Mouse (Mus musculus): ENCODE measurements around the gene Fam166b. TPM values are rescaled to one million over a fixed set of nuclear protein-coding genes. Genes with fewer than 3 reads are reported as not detected.
A peak's percentile ranks its signal among the peaks of the same experiment; 100 is the strongest.

The Fam166b gene
- 0.16 TPM in 1 of 2 replicates, not detected in the other for polyA plus RNA-seq (2015; fragmentation: Nextera tagmentation; extraction: Ambion mirVana)

DNA sequence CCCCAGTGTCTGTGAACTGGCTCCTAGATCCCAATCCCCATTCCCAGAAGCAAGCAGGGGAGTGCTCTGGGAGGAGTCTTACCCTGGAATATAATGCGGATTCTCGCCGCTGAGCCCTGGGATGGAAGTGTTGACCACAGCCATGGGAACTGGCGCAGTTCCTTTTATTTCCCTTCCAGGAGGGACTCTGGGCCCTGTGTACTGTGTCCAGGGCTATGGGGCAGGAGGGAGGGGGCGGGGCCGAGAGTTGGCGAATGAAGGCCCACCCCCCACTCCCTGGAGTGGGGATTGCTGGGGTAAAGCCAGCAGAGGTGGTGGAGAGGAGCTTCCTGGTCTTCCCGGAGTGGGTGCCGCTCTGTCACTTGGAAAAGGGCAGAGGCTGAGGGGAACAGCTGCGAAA lies at the start of gene Fam166b:
Gene Fam166b, minus strand, starts transcription at position 189 of the 400 bp plus-strand sequence.
- no peaks in the 10 kb centered on the region for H3K27me3 ChIP-seq (replicated peaks; ENCODE audit: control insufficient read depth, insufficient read depth, low read length)
- no peak within 1 kb of the TSS for H3K4me2 ChIP-seq (replicated peaks; ENCODE audit: low read depth)
- ATAC-seq = no peak
- H3K4me1 ChIP-seq (replicated peaks; ENCODE audit: control insufficient read depth, insufficient read depth, low read length) = no peaks in the 10 kb centered on the region
- no peak within 1 kb of the TSS for H3K9ac ChIP-seq (ENCODE audit: low read depth, low read length)
- no peaks in the 10 kb centered on the region for H3K9me3 ChIP-seq (ENCODE audit: control insufficient read depth)
- H3K36me3 ChIP-seq (ENCODE audit: control insufficient read depth, insufficient read depth) = peaks cover 34% of the 10 kb centered on the region
- H3K27ac ChIP-seq (ENCODE audit: low read depth, low read length) = no peak within 1 kb of the TSS
- H3K4me3 ChIP-seq (ENCODE audit: low read depth, low read length) = no peak within 1 kb of the TSS
- WGBS = 18% methylated on average over 10 of the region's 10 CpGs
- TF ChIP-seq CTCF (IDR thresholded peaks at IDR 0.05; ENCODE audit: low read depth) = no peak

DNA sequence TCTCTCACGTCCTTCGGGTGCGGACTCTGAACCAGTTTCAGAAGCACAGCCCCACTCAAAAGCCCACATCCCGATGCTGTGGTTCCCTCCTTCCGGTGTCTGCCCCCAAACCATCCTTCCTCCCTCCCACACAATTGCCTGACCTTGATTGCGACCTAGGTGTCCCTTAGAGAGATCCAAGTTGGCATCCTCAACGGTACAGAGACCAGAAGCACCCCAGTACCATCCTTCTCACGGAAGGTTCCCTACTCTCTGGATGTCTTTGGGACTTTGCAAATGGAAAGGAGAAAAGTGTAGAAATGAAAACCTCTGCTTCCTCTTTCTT lies 49.6 kb upstream of the Fam166b start:
- Histone ChIP-seq H3K4me1 (replicated peaks; ENCODE audit: control insufficient read depth, insufficient read depth, low read length) (peaks cover 3% of the 10 kb centered on the region; the same call in 1 of the 2 replicates), H3K4me2 (replicated peaks; ENCODE audit: low read depth) (peak overlapping the region; percentile 64), H3K9ac (ENCODE audit: low read depth, low read length) (no peak overlapping the region; the same call in 1 of the 2 replicates), H3K27ac (ENCODE audit: low read depth, low read length) (no peak overlapping the region; the same call in 1 of the 2 replicates), H3K9me3 (ENCODE audit: control insufficient read depth) (no peaks in the 10 kb centered on the region), H3K27me3 (replicated peaks; ENCODE audit: control insufficient read depth, insufficient read depth, low read length) (no peaks in the 10 kb centered on the region), H3K4me3 (ENCODE audit: low read depth, low read length) (peak overlapping the region; percentile 24), H3K36me3 (ENCODE audit: control insufficient read depth, insufficient read depth) (no peaks in the 10 kb centered on the region)
- no peak for ATAC-seq
- 46% methylated on average over 8 of the region's 8 CpGs for WGBS
- TF ChIP-seq CTCF (IDR thresholded peaks at IDR 0.05; ENCODE audit: low read depth) = no peak

DNA sequence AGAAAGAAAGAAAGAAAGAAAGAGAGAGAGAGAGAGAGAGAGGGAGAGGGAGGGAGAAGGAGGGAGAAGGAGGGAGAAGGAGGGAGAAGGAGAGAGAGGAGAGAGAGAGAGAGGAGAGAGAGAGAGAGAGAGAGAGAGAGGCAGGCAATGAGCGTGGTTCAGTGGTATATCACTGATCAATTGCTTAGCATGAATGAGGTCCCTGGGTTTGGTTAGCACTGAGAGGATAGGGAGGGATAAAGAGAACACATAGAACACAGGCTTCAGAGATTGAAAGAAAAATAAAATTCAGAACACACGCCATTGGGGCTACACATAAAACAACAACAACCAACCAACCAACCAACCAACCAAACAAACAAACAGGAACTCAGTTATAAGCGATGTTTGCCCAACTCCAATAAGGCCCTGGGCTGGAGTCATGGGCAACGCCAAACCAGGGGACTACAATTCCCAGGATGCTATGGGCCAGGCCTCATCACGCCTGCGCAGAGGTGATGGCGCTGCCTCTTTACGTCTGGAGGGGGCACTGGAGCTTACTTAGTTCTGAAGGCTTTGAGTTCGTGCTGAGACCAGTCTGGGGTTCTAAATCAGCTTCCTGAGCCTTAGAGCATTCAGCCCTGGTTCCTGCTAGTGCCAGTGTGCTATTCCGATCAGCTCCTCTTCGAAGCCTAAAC lies 49.1 kb upstream of the Fam166b start:
- no peak overlapping the region; the same call in 1 of the 2 replicates for H3K27ac ChIP-seq (ENCODE audit: low read depth, low read length)
- peak; percentile 71 for ATAC-seq
- no peaks in the 10 kb centered on the region for H3K9me3 ChIP-seq (ENCODE audit: control insufficient read depth)
- no peaks in the 10 kb centered on the region for H3K36me3 ChIP-seq (ENCODE audit: control insufficient read depth, insufficient read depth)
- peaks cover 3% of the 10 kb centered on the region; the same call in 1 of the 2 replicates for H3K4me1 ChIP-seq (replicated peaks; ENCODE audit: control insufficient read depth, insufficient read depth, low read length)
- peak overlapping the region; percentile 64 for H3K4me2 ChIP-seq (replicated peaks; ENCODE audit: low read depth)
- WGBS = 19% methylated on average over 11 of the region's 11 CpGs
- H3K27me3 ChIP-seq (replicated peaks; ENCODE audit: control insufficient read depth, insufficient read depth, low read length) = no peaks in the 10 kb centered on the region
- no peak overlapping the region; the same call in 1 of the 2 replicates for H3K9ac ChIP-seq (ENCODE audit: low read depth, low read length)
- H3K4me3 ChIP-seq (ENCODE audit: low read depth, low read length) = peak overlapping the region; percentile 24
- peak; percentile 77 for TF ChIP-seq CTCF (IDR thresholded peaks at IDR 0.05; ENCODE audit: low read depth)

DNA sequence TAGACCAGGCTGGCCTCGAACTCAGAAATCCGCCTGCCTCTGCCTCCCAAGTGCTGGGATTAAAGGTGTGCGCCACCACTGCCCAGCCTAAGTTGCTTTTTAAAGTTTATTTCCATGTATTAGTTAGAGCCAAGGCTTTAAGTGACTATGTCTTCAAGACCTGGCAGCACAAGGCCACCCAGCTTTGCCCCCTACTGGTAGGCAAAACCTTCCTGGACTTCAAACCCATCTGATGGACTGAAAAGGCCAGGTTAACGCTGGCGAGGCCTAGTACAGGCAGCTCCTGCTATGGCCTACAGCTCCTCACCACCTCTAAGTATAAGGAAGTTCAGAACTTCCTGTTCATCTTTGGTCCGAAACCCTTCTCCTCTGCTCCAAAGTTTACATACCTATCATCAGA lies 47.7 kb upstream of the Fam166b start:
- Histone ChIP-seq H3K36me3 (ENCODE audit: control insufficient read depth, insufficient read depth) (no peaks in the 10 kb centered on the region), H3K9me3 (ENCODE audit: control insufficient read depth) (no peaks in the 10 kb centered on the region), H3K4me2 (replicated peaks; ENCODE audit: low read depth) (no peak overlapping the region), H3K9ac (ENCODE audit: low read depth, low read length) (no peak overlapping the region), H3K27me3 (replicated peaks; ENCODE audit: control insufficient read depth, insufficient read depth, low read length) (no peaks in the 10 kb centered on the region), H3K27ac (ENCODE audit: low read depth, low read length) (no peak overlapping the region), H3K4me3 (ENCODE audit: low read depth, low read length) (no peak overlapping the region), H3K4me1 (replicated peaks; ENCODE audit: control insufficient read depth, insufficient read depth, low read length) (peaks cover 3% of the 10 kb centered on the region; the same call in 1 of the 2 replicates)
- peak; percentile 59 for TF ChIP-seq CTCF (IDR thresholded peaks at IDR 0.05; ENCODE audit: low read depth)
- WGBS = 85% methylated on average over 6 of the region's 6 CpGs
- no peak for ATAC-seq

DNA sequence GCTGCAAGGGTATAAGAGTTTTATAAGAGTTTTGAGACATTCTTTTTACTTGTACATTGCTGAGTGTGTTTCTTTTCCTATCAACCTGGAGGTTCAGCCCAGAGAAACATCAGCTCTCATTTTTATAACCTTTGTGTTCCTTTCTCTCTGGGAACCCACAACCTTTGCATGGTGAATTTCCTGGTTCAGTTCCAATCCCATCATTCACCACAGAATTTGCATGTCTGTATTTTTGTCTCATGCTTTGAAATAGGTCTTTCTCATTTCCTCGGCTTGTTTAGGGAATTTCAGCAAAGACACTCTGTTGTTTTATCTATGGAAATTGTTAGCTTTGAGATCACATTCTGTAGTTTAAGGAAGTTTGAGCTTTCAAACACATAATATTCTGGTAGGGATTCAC lies 44.7 kb upstream of the Fam166b start:
- H3K4me1 ChIP-seq (replicated peaks; ENCODE audit: control insufficient read depth, insufficient read depth, low read length) = peaks cover 3% of the 10 kb centered on the region; the same call in 1 of the 2 replicates
- no peaks in the 10 kb centered on the region for H3K9me3 ChIP-seq (ENCODE audit: control insufficient read depth)
- no peak overlapping the region for H3K4me3 ChIP-seq (ENCODE audit: low read depth, low read length)
- H3K4me2 ChIP-seq (replicated peaks; ENCODE audit: low read depth) = no peak overlapping the region
- H3K27me3 ChIP-seq (replicated peaks; ENCODE audit: control insufficient read depth, insufficient read depth, low read length) = no peaks in the 10 kb centered on the region
- no peak overlapping the region for H3K27ac ChIP-seq (ENCODE audit: low read depth, low read length)
- TF ChIP-seq CTCF (IDR thresholded peaks at IDR 0.05; ENCODE audit: low read depth) = no peak
- ATAC-seq = no peak
- H3K36me3 ChIP-seq (ENCODE audit: control insufficient read depth, insufficient read depth) = no peaks in the 10 kb centered on the region
- WGBS = 74% methylated on average over 1 of the region's 1 CpGs
- no peak overlapping the region for H3K9ac ChIP-seq (ENCODE audit: low read depth, low read length)

- no peak for ATAC-seq
- 91% methylated on average over 10 of the region's 10 CpGs for WGBS
- Histone ChIP-seq H3K4me2 (replicated peaks; ENCODE audit: low read depth) (no peak overlapping the region), H3K4me1 (replicated peaks; ENCODE audit: control insufficient read depth, insufficient read depth, low read length) (no peaks in the 10 kb centered on the region), H3K9me3 (ENCODE audit: control insufficient read depth) (no peaks in the 10 kb centered on the region), H3K4me3 (ENCODE audit: low read depth, low read length) (no peak overlapping the region), H3K27me3 (replicated peaks; ENCODE audit: control insufficient read depth, insufficient read depth, low read length) (no peaks in the 10 kb centered on the region), H3K9ac (ENCODE audit: low read depth, low read length) (no peak overlapping the region), H3K36me3 (ENCODE audit: control insufficient read depth, insufficient read depth) (no peaks in the 10 kb centered on the region), H3K27ac (ENCODE audit: low read depth, low read length) (no peak overlapping the region)
- TF ChIP-seq CTCF (IDR thresholded peaks at IDR 0.05; ENCODE audit: low read depth) = no peak
Observed at GRCm38 (mm10) chr4:43470301-43470700, 41.4 kb upstream of the Fam166b start.

Data from intestine, postnatal 0 days (tissue).